Mouse (Mus musculus): ENCODE data around the gene Kpna6. TPM values are rescaled to one million over a fixed set of nuclear protein-coding genes. Genes with fewer than 3 reads are reported as not detected.

Kpna6 gene
- polyA plus RNA-seq, 1 experiment from 2014 or later, result 19.3 TPM

Small RNA genes within 50 kb of the gene (microRNA-seq; reads per million reads assigned to microRNA genes)
- gene Mir7016, result 1.4 reads per million

Other genes starting within 250 kb of the Kpna6 start
- 19.1 and 19.6 TPM in 2 replicates for gene Zbtb8b, start 231.9 kb downstream of the Kpna6 start, polyA plus RNA-seq (2015; fragmentation: Nextera tagmentation; extraction: Ambion mirVana)
- gene Bsdc1, start 211.2 kb downstream of the Kpna6 start, polyA plus RNA-seq (2015; fragmentation: Nextera tagmentation; extraction: Ambion mirVana), result 31.5 and 34.7 TPM in 2 replicates
- 1.2 TPM in 2 replicates for gene Tssk3, start 181.7 kb downstream of the Kpna6 start, polyA plus RNA-seq (2015; fragmentation: Nextera tagmentation; extraction: Ambion mirVana)
- 0.56 and 0.94 TPM in 2 replicates for gene Fam229a, start 181.6 kb downstream of the Kpna6 start, polyA plus RNA-seq (2015; fragmentation: Nextera tagmentation; extraction: Ambion mirVana)
- gene Marcksl1, start 159.2 kb downstream of the Kpna6 start, polyA plus RNA-seq (2015; fragmentation: Nextera tagmentation; extraction: Ambion mirVana), result 1,543 and 1,683 TPM in 2 replicates
- 74.7 and 83.2 TPM in 2 replicates for gene Hdac1, start 130.1 kb downstream of the Kpna6 start, polyA plus RNA-seq (2015; fragmentation: Nextera tagmentation; extraction: Ambion mirVana)
- gene Lck, start 99.1 kb downstream of the Kpna6 start, polyA plus RNA-seq (2015; fragmentation: Nextera tagmentation; extraction: Ambion mirVana), result 15.4 and 16.2 TPM in 2 replicates
- 0.26 TPM in 1 of 2 replicates, not detected in the other for gene Fam167b, start 94.2 kb downstream of the Kpna6 start, polyA plus RNA-seq (2015; fragmentation: Nextera tagmentation; extraction: Ambion mirVana)
- 187 and 198 TPM in 2 replicates for gene Eif3i, start 72.1 kb downstream of the Kpna6 start, polyA plus RNA-seq (2015; fragmentation: Nextera tagmentation; extraction: Ambion mirVana)
- 177 and 180 TPM in 2 replicates for gene Tmem234, start 72.1 kb downstream of the Kpna6 start, polyA plus RNA-seq (2015; fragmentation: Nextera tagmentation; extraction: Ambion mirVana)
- gene Dcdc2b, start 58.5 kb downstream of the Kpna6 start, polyA plus RNA-seq (2015; fragmentation: Nextera tagmentation; extraction: Ambion mirVana), result 3.5 and 4.1 TPM in 2 replicates
- 28.0 and 33.1 TPM in 2 replicates for gene Iqcc, start 53.7 kb downstream of the Kpna6 start, polyA plus RNA-seq (2015; fragmentation: Nextera tagmentation; extraction: Ambion mirVana)
- 172 and 183 TPM in 2 replicates for gene Ccdc28b, start 48.8 kb downstream of the Kpna6 start, polyA plus RNA-seq (2015; fragmentation: Nextera tagmentation; extraction: Ambion mirVana)
- 42.5 and 49.8 TPM in 2 replicates for gene Txlna, start 31.7 kb downstream of the Kpna6 start, polyA plus RNA-seq (2015; fragmentation: Nextera tagmentation; extraction: Ambion mirVana)
- gene Tmem39b, start 24.1 kb upstream of the Kpna6 start, polyA plus RNA-seq (2015; fragmentation: Nextera tagmentation; extraction: Ambion mirVana), result 16.8 and 18.2 TPM in 2 replicates
- gene Khdrbs1, start 69.5 kb upstream of the Kpna6 start, polyA plus RNA-seq (2015; fragmentation: Nextera tagmentation; extraction: Ambion mirVana), result 116 and 132 TPM in 2 replicates
- gene Ptp4a2, start 138.5 kb upstream of the Kpna6 start, polyA plus RNA-seq (2015; fragmentation: Nextera tagmentation; extraction: Ambion mirVana), result 222 and 255 TPM in 2 replicates